Mouse (Mus musculus) heart, adult 2 months (tissue): Measurements from ENCODE around the gene Trpm1. TPM values are rescaled to one million over a fixed set of nuclear protein-coding genes. Genes with fewer than 3 reads are reported as not detected.
"Not testable (repeated sequence)": the region's sequence is repeated elsewhere in the genome, so short reads cannot be mapped to it uniquely, and the experiment has no call there.

Experiments used
- DNase-seq, 2 experiments: peaks; one replicate each; pipeline ENCODE4 v3.0.0; 2021
- H3K27ac ChIP-seq: fragments of 200-600 bp; 2 replicates; pipeline ENCODE4 v1.8.1; 2022
- H3K27me3 ChIP-seq: fragments of 200-500 bp; 2 replicates; pipeline ENCODE4 v1.6.1; 2012; ENCODE audit warnings: mild to moderate bottlenecking, low read length, inconsistent platforms, mixed read lengths; ENCODE audit not compliant: control insufficient read depth, insufficient read depth
- H3K36me3 ChIP-seq: fragments of 200-500 bp; 2 replicates; pipeline ENCODE4 v1.6.1; 2012; ENCODE audit warnings: low read length, inconsistent platforms; ENCODE audit not compliant: control insufficient read depth, insufficient read depth
- H3K4me1 ChIP-seq: fragments of 200-500 bp; 2 replicates; pipeline ENCODE4 v1.6.1; 2011; ENCODE audit warnings: low read length; ENCODE audit not compliant: control insufficient read depth, insufficient read depth
- H3K4me3 ChIP-seq: fragments of 200-600 bp; 2 replicates; pipeline ENCODE4 v1.8.1; 2022
- H3K79me2 ChIP-seq: fragments of 200-500 bp; replicated peaks from 2 replicates; pipeline ENCODE4 v1.6.1; 2012; ENCODE audit warnings: mild to moderate bottlenecking, inconsistent platforms, low read length, moderate library complexity, mixed read lengths; ENCODE audit not compliant: control insufficient read depth, insufficient read depth
- H3K9ac ChIP-seq: fragments of 200-500 bp; 2 replicates; pipeline ENCODE4 v1.6.1; 2012; ENCODE audit warnings: low read depth, mild to moderate bottlenecking, control low read depth, inconsistent platforms, low read length, mixed read lengths
- CTCF ChIP-seq: fragments of 200-600 bp; IDR thresholded peaks from 2 replicates; pipeline ENCODE4 v1.8.1; 2022; ENCODE audit warnings: antibody characterized with exemption, mild to moderate bottlenecking, moderate library complexity
- EP300 ChIP-seq: fragments of 200-500 bp; IDR thresholded peaks from 2 replicates; pipeline ENCODE4 v1.6.1; 2011; ENCODE audit warnings: low read depth, low read length, control low read depth; ENCODE audit not compliant: insufficient read depth
- POLR2A ChIP-seq: fragments of 200-500 bp; IDR thresholded peaks from 2 replicates; pipeline ENCODE4 v1.6.1; 2011; ENCODE audit warnings: mild to moderate bottlenecking, low read depth, low read length, control low read depth; ENCODE audit not compliant: insufficient read depth
- WGBS: fragments of 180-500 bp; shearing (Covaris S2); methylation state at CpG from one replicate; pipeline ENCODE4 v1.1.7; 2018; 5-methylcytosine and 5-hydroxymethylcytosine counted together
- intact Hi-C: fragments of 180-260 bp; cut with DNase I; formaldehyde crosslinking; loops from one replicate; pipeline ENCODE4 v1.15.1; 2025
- long read RNA-seq: library from polyadenylated mRNA; stranded (forward); transcript quantifications from one replicate; pipeline ENCODE4 v2.0.0, GENCODE M21; 2021
- polyA plus RNA-seq: library from polyadenylated mRNA; depleted of rRNA; stranded (reverse); fragments of >200 nt; gene quantifications from 2 replicates; pipeline ENCODE4 v1.2.3, GENCODE M21; 2012; rRNA removed
- total RNA-seq, 2 experiments: library from RNA; stranded (reverse); gene quantifications; 2 replicates each; pipeline ENCODE4 v1.2.3; 2021

Gene Trpm1
- total RNA-seq (not detected), polyA plus RNA-seq (0.06 TPM in 2 replicates)
- long read RNA-seq: 0 reads

- no peaks in the 10 kb centered on the region for H3K79me2 ChIP-seq
- H3K9ac ChIP-seq: no peak within 1 kb of the TSS
- no peak within 1 kb of the TSS for H3K4me3 ChIP-seq
- H3K36me3 ChIP-seq: no peaks in the 10 kb centered on the region
- no peak for TF ChIP-seq CTCF
- TF ChIP-seq POLR2A: no peak
- TF ChIP-seq EP300: no peak
- intact Hi-C loops: loop anchor here (10.0 kb wide), 3 partner anchors 89 to 299 kb away; partner anchors contain the start of gene Klf13
- H3K4me1 ChIP-seq: peaks cover 19% of the 10 kb centered on the region
- no peak for DNase-seq
- no peaks in the 10 kb centered on the region for H3K27me3 ChIP-seq
- 96% methylated on average over 2 of the region's 2 CpGs for WGBS
- no peak within 1 kb of the TSS for H3K27ac ChIP-seq
Measured at GRCm38 (mm10) chr7:64153535-64153934, at the start of gene Trpm1. Trpm1 (plus strand) TSS chr7:64153835.

GRCm38 (mm10) chr7:64122131-64122715 lies 31.4 kb upstream of the Trpm1 start:
- no peaks in the 10 kb centered on the region for H3K27me3 ChIP-seq
- 73% methylated on average over 9 of the region's 9 CpGs for WGBS
- H3K9ac ChIP-seq: no peak overlapping the region
- H3K4me3 ChIP-seq: no peak overlapping the region
- no peaks in the 10 kb centered on the region for H3K36me3 ChIP-seq
- no peak for DNase-seq
- no peaks in the 10 kb centered on the region for H3K79me2 ChIP-seq
- intact Hi-C loops: no loop called here
- no peaks in the 10 kb centered on the region for H3K4me1 ChIP-seq
- no peak overlapping the region for H3K27ac ChIP-seq
- TF ChIP-seq POLR2A (no peak), CTCF (no peak), EP300 (no peak)

GRCm38 (mm10) chr7:64123721-64124120 lies 29.9 kb upstream of the Trpm1 start:
- H3K79me2 ChIP-seq: no peaks in the 10 kb centered on the region
- no peak overlapping the region for H3K4me3 ChIP-seq
- intact Hi-C loops: no loop called here
- no peaks in the 10 kb centered on the region for H3K36me3 ChIP-seq
- H3K4me1 ChIP-seq: no peaks in the 10 kb centered on the region
- 82% methylated on average over 4 of the region's 4 CpGs for WGBS
- no peak overlapping the region for H3K9ac ChIP-seq
- TF ChIP-seq POLR2A (no peak), EP300 (no peak), CTCF (no peak)
- DNase-seq: no peak
- H3K27ac ChIP-seq: no peak overlapping the region
- no peaks in the 10 kb centered on the region for H3K27me3 ChIP-seq

- H3K4me1 ChIP-seq, H3K9ac ChIP-seq, H3K27me3 ChIP-seq, DNase-seq, H3K4me3 ChIP-seq, intact Hi-C loops, H3K36me3 ChIP-seq, H3K27ac ChIP-seq, H3K79me2 ChIP-seq: not testable (repeated sequence)
- 84% methylated on average over 9 of the region's 9 CpGs for WGBS
Measured at GRCm38 (mm10) chr7:64125994-64126393, 27.6 kb upstream of the Trpm1 start.

- Histone ChIP-seq H3K79me2 (no peaks in the 10 kb centered on the region), H3K27me3 (no peaks in the 10 kb centered on the region), H3K36me3 (no peaks in the 10 kb centered on the region), H3K27ac (no peak overlapping the region), H3K9ac (no peak overlapping the region), H3K4me1 (no peaks in the 10 kb centered on the region), H3K4me3 (no peak overlapping the region)
- no peak for DNase-seq
- 78% methylated on average over 2 of the region's 2 CpGs for WGBS
- TF ChIP-seq POLR2A: no peak
- TF ChIP-seq EP300: no peak
- TF ChIP-seq CTCF: no peak
- intact Hi-C loops: no loop called here
Measured at GRCm38 (mm10) chr7:64139866-64140265, 13.8 kb upstream of the Trpm1 start.

- no peak for TF ChIP-seq POLR2A
- no peak for TF ChIP-seq CTCF
- no peak for TF ChIP-seq EP300
- Histone ChIP-seq H3K9ac (no peak overlapping the region), H3K27me3 (no peaks in the 10 kb centered on the region), H3K36me3 (no peaks in the 10 kb centered on the region), H3K4me3 (no peak overlapping the region), H3K79me2 (no peaks in the 10 kb centered on the region), H3K4me1 (no peaks in the 10 kb centered on the region), H3K27ac (no peak overlapping the region)
- 82% methylated on average over 19 of the region's 19 CpGs for WGBS
- intact Hi-C loops: no loop called here
- DNase-seq: no peak
Measured at GRCm38 (mm10) chr7:64141301-64142032, 12.2 kb upstream of the Trpm1 start.
